Mouse (Mus musculus) C3H10T1/2 (cell line): ENCODE data around the gene Prr14l. TPM values are rescaled to one million over a fixed set of nuclear protein-coding genes. Genes with fewer than 3 reads are reported as not detected.

Experiments
- polyA plus RNA-seq, 2 experiments: library from polyadenylated mRNA; unstranded; fragments of >200 nt; fragmentation: generic; extraction: Trizol; gene quantifications; one replicate each; pipeline ENCODE4 v1.2.1; 2012; ENCODE audit warnings: missing spikeins in 2 of 2

Prr14l gene
- polyA plus RNA-seq: 1 to 10 TPM in 1 of 2 experiments, under 1 TPM in 1; 0.15 to 4.8 TPM

DNA sequence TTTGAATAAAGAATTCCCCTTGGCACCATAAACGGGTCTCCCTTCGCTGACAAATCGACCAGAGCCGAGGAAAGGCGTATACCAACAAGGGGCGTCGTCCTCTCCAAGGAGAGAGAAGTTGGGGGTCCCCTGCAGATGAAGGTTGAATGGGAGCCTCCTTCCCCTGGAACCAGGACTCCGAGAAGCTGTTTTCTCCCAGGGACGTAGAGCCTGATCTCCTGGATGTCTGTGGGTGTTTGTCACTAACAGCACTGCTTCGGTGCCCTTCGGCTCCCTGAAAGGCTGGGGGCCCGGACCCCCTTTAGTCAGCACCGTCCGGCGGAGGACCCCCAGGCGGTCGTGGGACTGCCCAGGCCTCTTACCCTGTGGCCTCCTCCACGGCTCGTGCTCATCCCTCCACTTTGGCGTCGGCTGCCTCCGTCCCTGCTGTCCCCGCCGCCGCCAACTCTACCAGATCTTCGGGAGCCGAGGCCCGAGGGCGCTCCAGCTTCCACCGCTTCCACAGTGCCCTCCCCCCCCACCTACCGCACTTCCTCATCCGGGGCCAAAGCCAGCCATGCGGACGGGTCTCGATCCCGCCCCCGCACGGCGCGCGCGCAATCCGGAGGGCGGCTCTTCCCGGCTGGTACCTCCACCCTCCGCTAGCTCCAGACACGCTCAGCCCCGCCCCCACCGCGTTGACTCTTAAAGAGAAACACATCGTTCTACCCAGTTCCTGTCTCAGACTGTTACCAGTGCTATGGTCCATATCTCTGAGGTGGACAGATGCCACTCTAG, at the start of gene Prr14l:
Prr14l (minus strand) TSS at position 526 of the 777 bp plus-strand sequence.

DNA sequence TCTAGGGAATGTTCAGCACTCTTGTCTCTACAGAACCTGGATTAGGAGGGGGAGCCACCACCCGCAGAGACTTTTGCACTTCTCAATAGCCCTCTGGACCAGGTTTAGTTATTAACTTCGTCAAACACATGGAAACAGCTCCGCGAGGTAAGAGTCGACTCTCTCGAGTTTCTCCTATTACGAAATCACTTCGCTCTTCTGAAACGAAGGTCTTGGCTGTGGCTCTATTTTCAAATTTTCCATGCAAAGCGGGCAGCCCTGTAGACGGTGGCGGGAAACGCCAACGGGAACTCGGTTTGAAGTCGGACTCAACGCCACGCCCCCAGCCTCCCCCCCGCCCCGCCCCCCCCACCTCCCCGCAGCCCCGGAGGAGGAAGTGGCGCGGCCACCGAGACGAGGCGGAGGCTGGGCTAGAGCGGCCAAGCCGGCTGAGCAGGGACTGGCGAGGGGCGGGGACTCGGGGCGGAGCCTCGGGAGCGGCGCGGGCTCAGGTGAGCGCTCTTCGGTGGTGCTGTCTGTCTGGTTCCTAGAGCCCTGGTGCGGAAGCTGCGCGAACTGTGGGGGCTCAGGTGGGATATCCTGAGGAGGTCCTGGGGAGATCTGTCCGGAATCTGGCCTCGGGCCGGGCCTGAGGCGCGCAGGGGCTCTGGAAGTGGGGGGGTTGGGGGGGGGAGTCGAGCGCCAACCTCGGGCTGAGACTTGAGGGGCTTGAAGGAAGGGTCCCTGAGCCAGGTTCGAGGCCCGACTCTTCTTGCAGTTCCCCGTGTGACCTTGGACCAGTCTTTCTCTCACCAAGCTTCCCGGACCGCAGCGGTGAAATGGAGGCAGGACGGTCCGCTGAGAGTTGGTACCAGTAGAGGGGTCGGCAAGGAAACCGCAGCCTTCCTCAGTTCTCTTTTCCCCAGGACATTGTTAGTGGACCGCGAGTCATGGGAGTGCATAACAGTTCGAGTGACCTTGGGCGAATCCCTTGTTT, 9.5 kb upstream of the Prr14l start, which contains the start of gene Depdc5:
Depdc5 (plus strand) TSS at position 449 of the 976 bp plus-strand sequence.

DNA sequence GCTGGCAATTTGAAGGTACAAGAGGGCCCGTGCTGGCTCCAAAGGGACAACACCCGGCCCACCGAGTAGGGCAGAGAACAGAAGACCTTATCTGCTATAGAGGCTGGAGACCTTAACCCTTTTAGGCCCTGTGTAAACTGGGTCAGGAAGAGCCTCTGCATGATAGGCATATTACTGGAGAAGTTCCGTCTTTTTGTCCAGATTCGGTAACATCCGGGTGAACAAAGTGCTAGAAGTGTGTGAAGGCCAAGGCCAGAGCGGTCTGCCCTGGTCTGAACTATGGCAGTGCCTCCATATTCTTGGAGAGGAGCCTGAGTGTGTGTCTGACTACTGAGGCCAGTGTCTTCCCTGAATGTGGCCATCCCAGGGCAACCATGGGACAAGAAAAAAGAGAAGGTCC, 27.0 kb downstream of the Prr14l start, which contains the start of gene Gm20671:
Gm20671 (minus strand) TSS at position 101 of the 400 bp plus-strand sequence.

DNA sequence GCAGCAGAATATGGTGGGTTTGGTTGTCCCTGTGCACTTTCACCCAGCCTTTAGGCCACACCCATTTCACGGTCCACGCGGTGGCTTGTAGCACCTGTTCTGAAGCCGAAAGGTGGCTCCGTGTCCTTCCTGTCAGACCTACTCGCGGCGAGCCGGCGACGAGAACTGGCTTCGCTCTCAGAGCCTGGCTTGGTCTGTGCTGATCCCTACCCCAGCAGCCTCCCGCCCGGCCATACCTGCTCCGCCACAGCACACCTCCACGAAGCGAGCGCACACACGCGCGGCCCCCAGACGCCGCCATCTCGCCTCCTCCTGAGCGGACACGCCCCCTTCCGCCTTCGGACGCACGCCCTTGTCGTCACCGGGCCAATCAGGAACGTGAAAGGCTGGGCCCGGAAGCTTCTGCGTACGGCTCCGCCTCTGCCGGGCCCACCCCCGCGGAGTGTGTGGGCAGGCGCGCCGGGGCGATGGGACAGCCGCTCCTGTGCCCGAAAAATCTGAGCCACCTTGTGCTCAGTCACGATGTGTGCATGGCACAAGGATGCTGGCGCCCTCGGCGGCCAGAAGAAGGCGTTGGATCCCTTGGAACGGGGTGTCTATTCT, 68.6 kb downstream of the Prr14l start, which contains the start of gene Pisd:
Pisd (minus strand) TSS at position 334 of the 603 bp plus-strand sequence.

Other genes starting within 250 kb of the Prr14l start
- 1 to 10 TPM in 1 of 2 experiments, under 1 TPM in 1; 0.12 to 1.4 TPM for gene Yes1, start 243.1 kb downstream of the Prr14l start, polyA plus RNA-seq
- 10 to 100 TPM; 20.7 to 43.2 TPM for gene Pisd, start 68.6 kb downstream of the Prr14l start, polyA plus RNA-seq
- gene Gm20671, start 27.1 kb downstream of the Prr14l start, polyA plus RNA-seq: not detected
- gene Depdc5, start 9.4 kb upstream of the Prr14l start, polyA plus RNA-seq: 1 to 10 TPM; 1.9 to 7.6 TPM
- gene Ywhah, start 164.6 kb upstream of the Prr14l start, polyA plus RNA-seq: 100 to 1,000 TPM in 1 of 2 experiments, 10 to 100 TPM in 1; 65.8 to 113 TPM
- under 1 TPM; under 0.01 to 0.01 TPM for gene Slc5a1, start 250.0 kb upstream of the Prr14l start, polyA plus RNA-seq